Mouse (Mus musculus): Measurements from ENCODE around the gene Mgl2.

Gene Mgl2

GRCm38 (mm10) chr11:70171181-70171580 lies 41.1 kb downstream of the Mgl2 start:
- no peak for DNase-seq

GRCm38 (mm10) chr11:70171847-70172246 lies 41.7 kb downstream of the Mgl2 start:
- DNase-seq: peak; percentile 26 to 29

- DNase-seq: peak in 1 of 2 experiments; percentile 9
Measured at GRCm38 (mm10) chr11:70172298-70172697, 42.2 kb downstream of the Mgl2 start.

- no peak for DNase-seq
Measured at GRCm38 (mm10) chr11:70174491-70174890, 44.4 kb downstream of the Mgl2 start.

- no peak for DNase-seq
Measured at GRCm38 (mm10) chr11:70177647-70178046, 47.5 kb downstream of the Mgl2 start.

- DNase-seq: no peak
Measured at GRCm38 (mm10) chr11:70178311-70178710, 48.2 kb downstream of the Mgl2 start.

GRCm38 (mm10) chr11:70178756-70179155 lies 48.6 kb downstream of the Mgl2 start:
- DNase-seq: no peak

- DNase-seq: no peak
Measured at GRCm38 (mm10) chr11:70179401-70179800, 49.3 kb downstream of the Mgl2 start.

- no peak for DNase-seq
Measured at GRCm38 (mm10) chr11:70180496-70180895, 50.4 kb downstream of the Mgl2 start.

- DNase-seq: no peak
Measured at GRCm38 (mm10) chr11:70185120-70185519, 55.0 kb downstream of the Mgl2 start.
